Mouse (Mus musculus) mouse embryonic stem cell (cell line): ENCODE results near the gene Echdc3.

Experiments used
- in situ Hi-C, 2 experiments: fragments of 300-500 bp; cut with MboI; formaldehyde crosslinking; loops; 1 replicate in 1 of 2; 3 replicates in 1 of 2; pipeline ENCODE4 v1.14.3; 2019 to 2020; ENCODE audit warnings: low sequenced_read_pairs in 2 of 2, low pct_unique_long_range_greater_than_20kb in 1 of 2, mixed read lengths in 1 of 2; ENCODE audit not compliant: unreplicated experiment in 1 of 2

Echdc3 gene

GRCm38 (mm10) chr2:6212724-6213511 is at the start of gene Echdc3:
TSS of gene Echdc3 (minus strand) at chr2:6213033.
- in situ Hi-C loops: loop anchor here in 1 of 2 experiments (10.0 kb wide), 1 partner anchor 192 kb away; no protein-coding TSS in a partner anchor

- in situ Hi-C loops: no loop called here
These were observed 48.9 kb upstream of the Echdc3 start for GRCm38 (mm10) chr2:6261718-6262117.

GRCm38 (mm10) chr2:6261201-6261672 is 48.4 kb upstream of the Echdc3 start:
- in situ Hi-C loops: no loop called here

GRCm38 (mm10) chr2:6260661-6261060 is 47.8 kb upstream of the Echdc3 start:
- in situ Hi-C loops: no loop called here

GRCm38 (mm10) chr2:6259182-6259581 is 46.3 kb upstream of the Echdc3 start:
- in situ Hi-C loops: no loop called here

GRCm38 (mm10) chr2:6258026-6258425 is 45.2 kb upstream of the Echdc3 start:
- in situ Hi-C loops: no loop called here

- in situ Hi-C loops: no loop called here
These were observed 44.3 kb upstream of the Echdc3 start for GRCm38 (mm10) chr2:6257146-6257545.

- in situ Hi-C loops: no loop called here
These were observed 43.4 kb upstream of the Echdc3 start for GRCm38 (mm10) chr2:6255989-6256841.

- in situ Hi-C loops: no loop called here
These were observed 42.7 kb upstream of the Echdc3 start for GRCm38 (mm10) chr2:6255402-6255988.

GRCm38 (mm10) chr2:6252491-6252890 is 39.7 kb upstream of the Echdc3 start:
- in situ Hi-C loops: no loop called here

GRCm38 (mm10) chr2:6251076-6251496 is 38.3 kb upstream of the Echdc3 start:
- in situ Hi-C loops: no loop called here

- in situ Hi-C loops: no loop called here
These were observed 28.6 kb upstream of the Echdc3 start for GRCm38 (mm10) chr2:6241446-6241845.

GRCm38 (mm10) chr2:6240072-6240471 is 27.2 kb upstream of the Echdc3 start:
- in situ Hi-C loops: no loop called here

GRCm38 (mm10) chr2:6239333-6239732 is 26.5 kb upstream of the Echdc3 start:
- in situ Hi-C loops: no loop called here

GRCm38 (mm10) chr2:6238679-6239078 is 25.8 kb upstream of the Echdc3 start:
- in situ Hi-C loops: no loop called here

- in situ Hi-C loops: no loop called here
These were observed 25.4 kb upstream of the Echdc3 start for GRCm38 (mm10) chr2:6238244-6238643.

GRCm38 (mm10) chr2:6233353-6233752 is 20.5 kb upstream of the Echdc3 start:
- in situ Hi-C loops: no loop called here

GRCm38 (mm10) chr2:6232755-6233154 is 19.9 kb upstream of the Echdc3 start:
- in situ Hi-C loops: no loop called here

GRCm38 (mm10) chr2:6230865-6231264 is 18.0 kb upstream of the Echdc3 start:
- in situ Hi-C loops: no loop called here
